Mouse (Mus musculus) thymus, adult 2 months (tissue): ENCODE results near the gene Leng1. TPM values are rescaled to one million over a fixed set of nuclear protein-coding genes. Genes with fewer than 3 reads are reported as not detected.

Source experiments
- DNase-seq: peaks from one replicate; pipeline ENCODE4 v3.0.0; 2021
- H3K27ac ChIP-seq: fragments of 200-500 bp; 2 replicates; pipeline ENCODE4 v1.5.1; 2012; ENCODE audit warnings: low read length, control low read depth; ENCODE audit not compliant: control insufficient read depth, insufficient read depth
- H3K27me3 ChIP-seq: fragments of 200-500 bp; 2 replicates; pipeline ENCODE4 v1.6.1; 2012; ENCODE audit warnings: mild to moderate bottlenecking, low read length, moderate library complexity, mixed read lengths; ENCODE audit not compliant: control insufficient read depth, insufficient read depth
- H3K36me3 ChIP-seq: fragments of 200-500 bp; 2 replicates; pipeline ENCODE4 v1.6.1; 2012; ENCODE audit warnings: mild to moderate bottlenecking, low read length, moderate library complexity; ENCODE audit not compliant: control insufficient read depth, insufficient read depth
- H3K4me1 ChIP-seq: fragments of 200-500 bp; replicated peaks from 2 replicates; pipeline ENCODE4 v1.6.1; 2012; ENCODE audit warnings: low read length; ENCODE audit not compliant: control insufficient read depth, insufficient read depth
- H3K4me3 ChIP-seq: fragments of 200-500 bp; 2 replicates; pipeline ENCODE4 v1.5.1; 2012; ENCODE audit warnings: mild to moderate bottlenecking, low read length, control low read depth, moderate library complexity; ENCODE audit not compliant: control insufficient read depth, insufficient read depth
- CTCF ChIP-seq: fragments of 200-500 bp; IDR thresholded peaks from 2 replicates; pipeline ENCODE4 v1.5.1; 2012; ENCODE audit warnings: mild to moderate bottlenecking, control low read depth, low read length, moderate library complexity, borderline replicate concordance; ENCODE audit not compliant: control insufficient read depth, poor library complexity, insufficient read depth; ENCODE audit errors: extremely low read depth
- POLR2A ChIP-seq: fragments of 200-500 bp; IDR thresholded peaks from 2 replicates; pipeline ENCODE4 v1.6.1; 2012; ENCODE audit warnings: mild to moderate bottlenecking, low read length, control low read depth, moderate library complexity; ENCODE audit not compliant: control insufficient read depth, poor library complexity, insufficient read depth; ENCODE audit errors: extremely low read depth
- WGBS: fragments of 180-500 bp; shearing (Covaris S2); methylation state at CpG from one replicate; pipeline ENCODE4 v1.1.7; 2018; 5-methylcytosine and 5-hydroxymethylcytosine counted together
- polyA plus RNA-seq: library from polyadenylated mRNA; depleted of rRNA; stranded (reverse); fragments of >200 nt; gene quantifications from 2 replicates; pipeline ENCODE4 v1.2.3, GENCODE M21; 2012

Leng1 gene
- polyA plus RNA-seq, 1 experiment: 4.3 TPM

GRCm38 (mm10) chr7:3629543-3630477, 35.8 kb downstream of the Leng1 start, which contains the start of the genes Tfpt and Prpf31:
Gene Tfpt, minus strand, starts transcription at chr7:3629929.
Gene Prpf31, plus strand, starts transcription at chr7:3629985.
- Histone ChIP-seq H3K27me3 (no peaks in the 10 kb centered on the region), H3K4me1 (peaks cover 15% of the 10 kb centered on the region), H3K36me3 (0 out of 2 replicates have a peak, but pooled peaks cover 3% of the 10 kb centered on the region), H3K27ac (peak within 1 kb of the TSS; percentile 72), H3K4me3 (peak within 1 kb of the TSS; percentile 77)
- WGBS: under 1% methylated on average over 47 of the region's 47 CpGs
- peak; percentile 92 for DNase-seq
- TF ChIP-seq CTCF (no peak), POLR2A (peak; percentile 52; the same call in 1 of the 2 replicates)

GRCm38 (mm10) chr7:3629030-3629429, 36.6 kb downstream of the Leng1 start:
- WGBS: 32% methylated on average over 4 of the region's 4 CpGs
- no peak overlapping the region for H3K27ac ChIP-seq
- DNase-seq: peak; percentile 14
- TF ChIP-seq CTCF (no peak), POLR2A (no peak)
- H3K36me3 ChIP-seq: no peaks in the 10 kb centered on the region
- peak overlapping the region; percentile 77 for H3K4me3 ChIP-seq
- H3K27me3 ChIP-seq: no peaks in the 10 kb centered on the region
- H3K4me1 ChIP-seq: peaks cover 15% of the 10 kb centered on the region

GRCm38 (mm10) chr7:3617242-3617995, 48.2 kb downstream of the Leng1 start, which contains the start of gene Ndufa3:
Gene Ndufa3, plus strand, starts transcription at chr7:3617373.
- peaks cover 4% of the 10 kb centered on the region for H3K4me1 ChIP-seq
- TF ChIP-seq CTCF: no peak
- TF ChIP-seq POLR2A: peak; percentile 56
- peak within 1 kb of the TSS; percentile 9 for H3K27ac ChIP-seq
- 1% methylated on average over 32 of the region's 32 CpGs for WGBS
- H3K36me3 ChIP-seq: peaks cover 14% of the 10 kb centered on the region; the same call in 1 of the 2 replicates
- peak; percentile 90 for DNase-seq
- peak within 1 kb of the TSS; percentile 68 for H3K4me3 ChIP-seq
- no peaks in the 10 kb centered on the region for H3K27me3 ChIP-seq

GRCm38 (mm10) chr7:3616389-3617241, 49.0 kb downstream of the Leng1 start:
- TF ChIP-seq CTCF: no peak
- TF ChIP-seq POLR2A: no peak
- DNase-seq: no peak
- WGBS: 46% methylated on average over 6 of the region's 6 CpGs
- no peaks in the 10 kb centered on the region for H3K27me3 ChIP-seq
- H3K4me3 ChIP-seq: no peak overlapping the region
- peaks cover 12% of the 10 kb centered on the region; the same call in 1 of the 2 replicates for H3K36me3 ChIP-seq
- peaks cover 4% of the 10 kb centered on the region for H3K4me1 ChIP-seq
- H3K27ac ChIP-seq: no peak overlapping the region

GRCm38 (mm10) chr7:3616057-3616388, 49.6 kb downstream of the Leng1 start, which contains the start of gene Oscar:
Gene Oscar, minus strand, starts transcription at chr7:3616157.
- WGBS: 92% methylated on average over 4 of the region's 4 CpGs
- Histone ChIP-seq H3K27me3 (no peaks in the 10 kb centered on the region), H3K36me3 (peaks cover 12% of the 10 kb centered on the region; the same call in 1 of the 2 replicates), H3K4me3 (no peak within 1 kb of the TSS), H3K27ac (no peak within 1 kb of the TSS), H3K4me1 (peaks cover 8% of the 10 kb centered on the region)
- TF ChIP-seq POLR2A: no peak
- TF ChIP-seq CTCF: no peak
- no peak for DNase-seq
